Mouse (Mus musculus) liver, embryonic 16.5 days (tissue): ENCODE data around the gene Phf21a. TPM values are rescaled to one million over a fixed set of nuclear protein-coding genes. Genes with fewer than 3 reads are reported as not detected.
A peak's percentile ranks its signal among the peaks of the same experiment; 100 is the strongest.

ENCODE experiments used
- ATAC-seq: fragments of 200-750 bp; cut with Nextera tagmentation; 2 replicates; pipeline ENCODE4 v1.8.0; 2017; ENCODE audit warnings: low read depth, mild to moderate bottlenecking, moderate number of reproducible peaks, moderate library complexity
- H3K27ac ChIP-seq: fragments of 300-500 bp; sonication (generic); 2 replicates; pipeline ENCODE4 v1.5.1; 2014; ENCODE audit warnings: mild to moderate bottlenecking, low read length
- H3K27me3 ChIP-seq: fragments of 300-500 bp; sonication (generic); 2 replicates; pipeline ENCODE4 v1.6.1; 2014; ENCODE audit warnings: low read depth, low read length, mixed read lengths; ENCODE audit not compliant: control insufficient read depth, insufficient read depth
- H3K36me3 ChIP-seq: fragments of 300-500 bp; sonication (generic); 2 replicates; pipeline ENCODE4 v1.6.1; 2014; ENCODE audit warnings: mild to moderate bottlenecking; ENCODE audit not compliant: control insufficient read depth, insufficient read depth
- H3K4me1 ChIP-seq: fragments of 300-500 bp; sonication (generic); 2 replicates; pipeline ENCODE4 v1.6.1; 2014; ENCODE audit warnings: low read depth, low read length, mixed read lengths; ENCODE audit not compliant: control insufficient read depth
- H3K4me2 ChIP-seq: fragments of 300-500 bp; sonication (generic); 2 replicates; pipeline ENCODE4 v1.6.1; 2014; ENCODE audit warnings: low read depth, low read length, mixed read lengths
- H3K4me3 ChIP-seq: fragments of 300-500 bp; sonication (generic); 2 replicates; pipeline ENCODE4 v1.5.1; 2014; ENCODE audit warnings: low read depth, mild to moderate bottlenecking, low read length
- H3K9ac ChIP-seq: fragments of 300-500 bp; sonication (generic); 2 replicates; pipeline ENCODE4 v1.6.1; 2014; ENCODE audit warnings: low read depth, low read length
- H3K9me3 ChIP-seq: fragments of 300-500 bp; sonication (generic); replicated peaks from 2 replicates; pipeline ENCODE4 v1.6.1; 2016; ENCODE audit warnings: low read length; ENCODE audit not compliant: control insufficient read depth
- WGBS: fragments of 180-500 bp; shearing (Covaris S2); extraction: QIAGEN DNeasy Blood & Tissue Kit; methylation state at CpG from one replicate; pipeline ENCODE4 v1.1.7; 2014; ENCODE audit not compliant: insufficient replicate concordance; 5-methylcytosine and 5-hydroxymethylcytosine counted together
- polyA plus RNA-seq: library from polyadenylated mRNA; unstranded; fragments of >200 nt; fragmentation: Nextera tagmentation; extraction: Ambion mirVana; gene quantifications from 2 replicates; pipeline ENCODE4 v1.2.1, GENCODE M21; 2015

Gene Phf21a
- polyA plus RNA-seq, 1 experiment from 2014 or later: 2.8 TPM

- ATAC-seq: no peak
- H3K9me3 ChIP-seq: no peaks in the 10 kb centered on the region
- H3K27me3 ChIP-seq: no peaks in the 10 kb centered on the region
- no peaks in the 10 kb centered on the region for H3K4me1 ChIP-seq
- no peak overlapping the region for H3K27ac ChIP-seq
- no peak overlapping the region for H3K4me3 ChIP-seq
- 0 out of 2 replicates have a peak, but pooled peaks cover 2% of the 10 kb centered on the region for H3K36me3 ChIP-seq
- WGBS: 70% methylated on average over 4 of the region's 4 CpGs
- H3K4me2 ChIP-seq: no peak overlapping the region
- no peak overlapping the region for H3K9ac ChIP-seq
Observed at GRCm38 (mm10) chr2:92327601-92328000, 234.7 kb downstream of the Phf21a start.

DNA sequence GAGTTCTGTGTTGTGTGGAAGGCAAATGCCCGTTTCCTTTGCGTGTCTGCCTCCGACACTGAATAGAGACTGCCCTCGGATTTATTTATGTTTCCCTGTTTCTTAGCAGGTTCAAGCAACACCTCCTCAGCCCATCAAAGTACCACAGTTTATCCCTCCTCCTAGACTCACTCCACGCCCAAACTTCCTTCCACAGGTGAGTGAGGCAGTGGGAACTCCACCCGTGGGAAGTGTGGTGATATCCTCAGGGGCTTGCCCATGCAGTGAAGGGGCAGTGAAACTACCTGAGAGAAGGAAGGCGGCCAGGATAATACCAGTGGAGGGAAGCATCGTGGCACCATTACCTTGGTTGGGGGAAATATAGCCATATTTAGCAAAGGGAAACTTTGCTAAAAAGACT lies 235.3 kb downstream of the Phf21a start:
- Histone ChIP-seq H3K9me3 (no peaks in the 10 kb centered on the region), H3K4me2 (no peak overlapping the region), H3K4me3 (no peak overlapping the region), H3K4me1 (no peaks in the 10 kb centered on the region), H3K36me3 (0 out of 2 replicates have a peak, but pooled peaks cover 2% of the 10 kb centered on the region), H3K27me3 (no peaks in the 10 kb centered on the region), H3K27ac (no peak overlapping the region), H3K9ac (no peak overlapping the region)
- WGBS: 75% methylated on average over 8 of the region's 8 CpGs
- ATAC-seq: no peak

- Histone ChIP-seq H3K36me3 (0 out of 2 replicates have a peak, but pooled peaks cover 2% of the 10 kb centered on the region), H3K27me3 (no peaks in the 10 kb centered on the region), H3K9ac (no peak overlapping the region), H3K4me2 (no peak overlapping the region), H3K9me3 (no peaks in the 10 kb centered on the region), H3K4me3 (no peak overlapping the region), H3K4me1 (no peaks in the 10 kb centered on the region; the same call in 1 of the 2 replicates), H3K27ac (no peak overlapping the region)
- ATAC-seq: no peak
- 34% methylated on average over 2 of the region's 2 CpGs for WGBS
Observed at GRCm38 (mm10) chr2:92330840-92331239, 237.9 kb downstream of the Phf21a start.

- Histone ChIP-seq H3K27me3 (no peaks in the 10 kb centered on the region), H3K27ac (no peak overlapping the region), H3K9me3 (no peaks in the 10 kb centered on the region), H3K4me2 (no peak overlapping the region), H3K36me3 (0 out of 2 replicates have a peak, but pooled peaks cover 2% of the 10 kb centered on the region), H3K4me3 (no peak overlapping the region), H3K9ac (no peak overlapping the region), H3K4me1 (no peaks in the 10 kb centered on the region; the same call in 1 of the 2 replicates)
- 75% methylated on average over 2 of the region's 2 CpGs for WGBS
- ATAC-seq: no peak
Observed at GRCm38 (mm10) chr2:92331410-92331809, 238.5 kb downstream of the Phf21a start.

DNA sequence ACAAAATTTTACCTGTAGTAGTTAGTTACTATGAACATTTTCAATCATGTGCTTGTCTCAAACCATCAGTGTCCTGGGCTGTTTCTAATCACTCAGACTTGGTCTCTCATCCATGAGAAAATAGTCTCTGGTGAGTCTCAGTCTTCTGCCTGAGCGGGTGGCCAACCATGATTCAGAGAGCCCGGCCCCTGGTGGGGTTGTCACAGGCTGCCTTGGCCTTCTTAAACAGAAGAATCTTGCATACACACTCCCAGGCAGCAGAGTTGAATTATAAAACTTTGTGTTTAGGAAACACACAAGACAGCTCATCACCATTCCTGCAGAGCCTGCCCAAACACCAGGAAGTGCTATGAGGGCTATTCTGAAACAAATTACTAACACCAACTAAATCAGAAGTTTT lies 239.0 kb downstream of the Phf21a start:
- WGBS: 82% methylated on average over 2 of the region's 2 CpGs
- H3K36me3 ChIP-seq: 0 out of 2 replicates have a peak, but pooled peaks cover 2% of the 10 kb centered on the region
- no peak overlapping the region for H3K27ac ChIP-seq
- no peak overlapping the region for H3K4me2 ChIP-seq
- H3K27me3 ChIP-seq: no peaks in the 10 kb centered on the region
- no peaks in the 10 kb centered on the region; the same call in 1 of the 2 replicates for H3K4me1 ChIP-seq
- no peak overlapping the region for H3K9ac ChIP-seq
- no peak for ATAC-seq
- no peak overlapping the region for H3K4me3 ChIP-seq
- no peaks in the 10 kb centered on the region for H3K9me3 ChIP-seq

DNA sequence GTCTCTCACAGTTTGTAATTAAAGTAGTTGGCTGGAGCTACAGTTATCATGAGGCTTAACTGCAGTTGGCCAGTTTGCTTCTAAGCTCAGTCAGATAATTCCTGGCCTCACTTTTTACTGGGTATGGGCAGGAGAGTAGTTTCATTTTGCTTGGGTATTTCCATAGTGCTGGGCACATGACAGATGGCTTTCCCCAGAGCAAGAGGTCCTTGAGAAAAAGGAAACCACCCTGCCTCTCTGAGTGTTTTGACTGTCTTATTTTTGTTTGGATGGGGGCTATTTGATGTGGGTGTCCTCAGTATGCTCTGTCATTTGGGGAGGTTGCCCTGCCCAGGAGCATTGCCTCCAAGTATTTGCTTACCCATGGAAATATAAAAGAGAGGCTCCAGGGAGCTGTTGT lies 249.5 kb downstream of the Phf21a start:
- H3K9me3 ChIP-seq: no peaks in the 10 kb centered on the region
- H3K4me3 ChIP-seq: no peak overlapping the region
- no peak for ATAC-seq
- no peaks in the 10 kb centered on the region for H3K27me3 ChIP-seq
- no peaks in the 10 kb centered on the region for H3K4me1 ChIP-seq
- no peak overlapping the region for H3K9ac ChIP-seq
- no peak overlapping the region for H3K4me2 ChIP-seq
- no peak overlapping the region for H3K27ac ChIP-seq
- H3K36me3 ChIP-seq: no peaks in the 10 kb centered on the region; the same call in 1 of the 2 replicates

DNA sequence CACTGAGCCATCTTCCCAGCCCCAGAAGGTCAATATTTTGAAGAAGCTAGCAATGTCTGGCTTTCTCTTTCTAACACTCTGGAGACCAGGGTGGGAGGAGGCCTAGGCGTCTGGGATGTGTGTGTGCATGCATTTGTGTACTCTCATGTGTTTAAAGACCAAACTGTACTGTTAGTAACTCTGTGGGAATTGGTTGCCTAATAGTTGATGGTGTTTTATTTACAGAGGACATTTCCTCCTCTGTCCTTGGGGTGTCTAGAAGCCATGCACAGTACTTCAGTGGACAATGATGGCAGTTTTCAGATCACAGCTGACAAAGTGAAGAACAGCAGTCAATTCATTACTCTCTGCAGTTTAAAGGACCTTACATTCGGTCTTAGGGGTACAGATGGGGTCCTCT lies 254.3 kb downstream of the Phf21a start:
- Histone ChIP-seq H3K4me1 (no peaks in the 10 kb centered on the region; the same call in 1 of the 2 replicates), H3K4me2 (no peak overlapping the region), H3K36me3 (no peaks in the 10 kb centered on the region; the same call in 1 of the 2 replicates), H3K4me3 (no peak overlapping the region), H3K9ac (no peak overlapping the region), H3K9me3 (no peaks in the 10 kb centered on the region), H3K27me3 (no peaks in the 10 kb centered on the region), H3K27ac (no peak overlapping the region)
- ATAC-seq: peak; percentile 63
- WGBS: 48% methylated on average over 2 of the region's 2 CpGs

- H3K4me1 ChIP-seq: no peaks in the 10 kb centered on the region; the same call in 1 of the 2 replicates
- ATAC-seq: peak; percentile 55
- H3K27ac ChIP-seq: no peak overlapping the region
- no peak overlapping the region for H3K4me3 ChIP-seq
- no peak overlapping the region for H3K9ac ChIP-seq
- WGBS: 53% methylated on average over 6 of the region's 6 CpGs
- H3K27me3 ChIP-seq: no peaks in the 10 kb centered on the region
- no peak overlapping the region for H3K4me2 ChIP-seq
- no peaks in the 10 kb centered on the region; the same call in 1 of the 2 replicates for H3K36me3 ChIP-seq
- H3K9me3 ChIP-seq: no peaks in the 10 kb centered on the region
Observed at GRCm38 (mm10) chr2:92349589-92350425, 256.9 kb downstream of the Phf21a start.

- no peak overlapping the region for H3K4me2 ChIP-seq
- peak; percentile 63 for ATAC-seq
- H3K27me3 ChIP-seq: no peaks in the 10 kb centered on the region
- no peak overlapping the region for H3K4me3 ChIP-seq
- H3K36me3 ChIP-seq: no peaks in the 10 kb centered on the region
- H3K9me3 ChIP-seq: no peaks in the 10 kb centered on the region
- WGBS: 47% methylated on average over 5 of the region's 5 CpGs
- H3K4me1 ChIP-seq: no peaks in the 10 kb centered on the region; the same call in 1 of the 2 replicates
- H3K9ac ChIP-seq: no peak overlapping the region
- H3K27ac ChIP-seq: peak overlapping the region; percentile 49; the same call in 1 of the 2 replicates
Observed at GRCm38 (mm10) chr2:92350686-92351085, 257.8 kb downstream of the Phf21a start.
